Mouse (Mus musculus) hindbrain, postnatal 0 days (tissue): ENCODE data around the gene Mgat4e. TPM values are rescaled to one million over a fixed set of nuclear protein-coding genes. Genes with fewer than 3 reads are reported as not detected.

Source experiments
- ATAC-seq: fragments of 200-750 bp; cut with Nextera tagmentation; 2 replicates; pipeline ENCODE4 v1.8.0; 2017; ENCODE audit warnings: mild to moderate bottlenecking, moderate TSS enrichment, moderate library complexity
- DNase-seq: peaks from one replicate; pipeline ENCODE4 v3.0.0-alpha.2; 2015; ENCODE audit warnings: low spot score
- H3K27ac ChIP-seq: fragments of 300-500 bp; sonication (generic); 2 replicates; pipeline ENCODE4 v1.5.1; 2014; ENCODE audit warnings: mild to moderate bottlenecking
- H3K27me3 ChIP-seq: fragments of 300-500 bp; sonication (generic); 2 replicates; pipeline ENCODE4 v1.6.1; 2014; ENCODE audit warnings: low read length, mixed read lengths; ENCODE audit not compliant: insufficient read depth
- H3K36me3 ChIP-seq: fragments of 300-500 bp; sonication (generic); 2 replicates; pipeline ENCODE4 v1.6.1; 2014; ENCODE audit warnings: low read length, mixed read lengths; ENCODE audit not compliant: insufficient read depth
- H3K4me1 ChIP-seq: fragments of 300-500 bp; sonication (generic); 2 replicates; pipeline ENCODE4 v1.6.1; 2014; ENCODE audit warnings: antibody characterized with exemption, low read length, mixed read lengths; ENCODE audit not compliant: insufficient read depth
- H3K4me2 ChIP-seq: fragments of 300-500 bp; sonication (generic); 2 replicates; pipeline ENCODE4 v1.6.1; 2014; ENCODE audit warnings: low read depth, mild to moderate bottlenecking, low read length, moderate library complexity, mixed read lengths
- H3K4me3 ChIP-seq: fragments of 300-500 bp; sonication (generic); 2 replicates; pipeline ENCODE4 v1.5.1; 2014; ENCODE audit warnings: low read length
- H3K9ac ChIP-seq: fragments of 300-500 bp; sonication (generic); replicated peaks from 2 replicates; pipeline ENCODE4 v1.6.1; 2014; ENCODE audit warnings: mild to moderate bottlenecking, low read length, moderate library complexity, mixed read lengths
- H3K9me3 ChIP-seq: fragments of 300-500 bp; sonication (generic); 2 replicates; pipeline ENCODE4 v1.6.1; 2016; ENCODE audit warnings: low read length, mixed read lengths
- CTCF ChIP-seq: IDR thresholded peaks from 2 replicates; pipeline ENCODE4 v1.5.1; 2016; ENCODE audit warnings: antibody characterized with exemption, control low read depth, low read depth
- WGBS: fragments of 180-500 bp; shearing (Covaris S2); extraction: QIAGEN DNeasy Blood & Tissue Kit; methylation state at CpG from one replicate; pipeline ENCODE4 v1.1.7; 2014; 5-methylcytosine and 5-hydroxymethylcytosine counted together
- polyA plus RNA-seq: library from polyadenylated mRNA; unstranded; fragments of >200 nt; fragmentation: Nextera tagmentation; extraction: Ambion mirVana; gene quantifications from 2 replicates; pipeline ENCODE4 v1.2.1, GENCODE M21; 2015
- total RNA-seq: library from RNA; depleted of rRNA; stranded (reverse); fragments of >200 nt; gene quantifications from 2 replicates; pipeline ENCODE4 v1.2.3, GENCODE M21; 2014; rRNA removed

Gene Mgat4e
- total RNA-seq: 0.18 TPM in 1 of 2 replicates, not detected in the other
- polyA plus RNA-seq: not detected in 2 replicates

DNA sequence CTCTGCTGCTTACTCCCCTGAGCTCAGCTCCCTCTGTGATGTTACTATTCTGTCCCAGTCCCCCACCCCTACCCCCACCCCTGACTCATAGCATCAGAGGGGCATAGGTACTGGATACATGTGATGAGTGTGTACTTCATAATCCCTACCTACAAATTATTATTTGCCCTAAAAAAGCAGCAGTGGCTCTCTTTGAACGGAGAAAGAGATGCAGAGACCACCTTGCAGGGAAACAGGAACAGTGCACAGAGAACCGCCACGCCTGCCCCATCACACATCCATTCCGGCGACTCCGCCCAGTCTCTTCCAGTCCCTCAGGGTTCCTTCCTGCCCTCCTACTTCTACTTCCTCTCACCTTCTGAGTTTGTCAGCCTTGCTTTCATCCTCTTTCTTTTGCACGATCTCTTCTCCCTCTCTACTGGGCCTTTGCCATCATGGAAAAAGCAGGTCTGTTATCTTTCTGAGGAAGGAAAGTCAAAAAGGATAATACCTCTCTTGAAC is at the start of gene Mgat4e:
TSS of gene Mgat4e (minus strand) at position 51 of the 501 bp plus-strand sequence.
- WGBS: 63% methylated on average over 7 of the region's 7 CpGs
- Histone ChIP-seq H3K27ac (no peak within 1 kb of the TSS), H3K9ac (no peak within 1 kb of the TSS), H3K4me2 (no peak within 1 kb of the TSS), H3K4me1 (no peaks in the 10 kb centered on the region), H3K27me3 (no peaks in the 10 kb centered on the region), H3K36me3 (no peaks in the 10 kb centered on the region), H3K4me3 (no peak within 1 kb of the TSS), H3K9me3 (no peaks in the 10 kb centered on the region)
- no peak for TF ChIP-seq CTCF
- ATAC-seq (no peak), DNase-seq (no peak)

DNA sequence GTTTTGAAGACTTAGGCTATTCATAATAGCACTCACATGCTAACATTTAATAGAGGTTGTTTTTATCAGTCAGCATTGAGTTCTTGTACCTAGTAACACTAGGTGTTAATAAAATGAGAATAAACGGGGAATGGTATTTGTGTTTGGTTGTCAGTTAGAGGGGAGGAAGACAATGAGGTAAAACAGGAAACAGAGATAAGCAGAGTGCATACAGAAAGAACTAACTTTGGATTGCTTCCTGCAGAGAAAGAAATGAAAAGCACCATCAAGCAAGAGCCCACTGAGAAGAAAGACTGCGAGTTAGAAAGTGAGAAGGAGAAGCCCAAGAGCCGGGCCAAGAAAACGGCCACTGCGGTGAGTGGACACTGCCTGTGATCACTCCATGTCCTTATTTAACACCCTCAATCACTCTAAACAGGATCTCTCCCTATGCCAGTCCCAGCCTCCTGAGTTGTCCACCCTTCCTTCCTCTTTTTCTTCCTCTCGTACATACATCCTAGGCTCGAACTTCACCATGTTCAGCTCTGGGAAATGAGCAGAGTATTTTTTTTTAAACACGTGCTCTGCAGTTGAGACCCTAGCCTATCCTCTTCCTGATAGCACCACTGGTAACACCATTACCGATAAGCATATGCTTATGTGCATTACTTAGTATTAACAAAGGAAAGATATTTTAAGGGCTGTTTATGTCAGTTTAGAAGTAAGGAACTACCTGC is 48.0 kb upstream of the Mgat4e start:
- no peak overlapping the region for H3K4me3 ChIP-seq
- H3K36me3 ChIP-seq: peaks cover 64% of the 10 kb centered on the region
- no peaks in the 10 kb centered on the region for H3K27me3 ChIP-seq
- no peak overlapping the region for H3K4me2 ChIP-seq
- H3K9ac ChIP-seq: no peak overlapping the region
- H3K9me3 ChIP-seq: no peaks in the 10 kb centered on the region
- TF ChIP-seq CTCF: no peak
- no peak for ATAC-seq
- no peak overlapping the region for H3K27ac ChIP-seq
- WGBS: 95% methylated on average over 9 of the region's 9 CpGs
- no peak for DNase-seq
- no peaks in the 10 kb centered on the region for H3K4me1 ChIP-seq

DNA sequence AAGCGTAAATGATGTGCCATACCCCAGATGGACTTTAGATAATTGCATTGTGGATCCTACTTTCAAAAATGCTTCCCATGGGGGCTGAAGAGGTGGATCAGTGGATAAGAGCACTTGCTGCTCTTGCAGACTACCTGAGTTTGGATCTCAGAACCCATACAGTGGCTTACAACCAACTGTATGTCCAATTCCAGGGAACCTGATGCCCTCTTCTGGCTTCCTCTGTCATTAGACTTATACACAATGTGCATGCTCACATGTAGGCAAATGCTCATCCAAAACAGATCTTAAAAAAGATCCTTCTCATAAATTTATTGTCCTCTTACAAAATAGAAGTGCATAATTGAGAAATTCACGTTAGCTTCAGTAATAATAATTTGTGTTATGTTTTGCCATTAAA is 42.3 kb upstream of the Mgat4e start:
- TF ChIP-seq CTCF: 0 out of 2 replicates have a peak, but pooled peaks have one; percentile 22
- Histone ChIP-seq H3K4me3 (no peak overlapping the region), H3K4me2 (no peak overlapping the region), H3K36me3 (peaks cover 16% of the 10 kb centered on the region; the same call in 1 of the 2 replicates), H3K9ac (no peak overlapping the region), H3K4me1 (no peaks in the 10 kb centered on the region), H3K27me3 (no peaks in the 10 kb centered on the region), H3K9me3 (no peaks in the 10 kb centered on the region), H3K27ac (no peak overlapping the region)
- DNase-seq (no peak), ATAC-seq (no peak)
- 95% methylated on average over 2 of the region's 2 CpGs for WGBS

DNA sequence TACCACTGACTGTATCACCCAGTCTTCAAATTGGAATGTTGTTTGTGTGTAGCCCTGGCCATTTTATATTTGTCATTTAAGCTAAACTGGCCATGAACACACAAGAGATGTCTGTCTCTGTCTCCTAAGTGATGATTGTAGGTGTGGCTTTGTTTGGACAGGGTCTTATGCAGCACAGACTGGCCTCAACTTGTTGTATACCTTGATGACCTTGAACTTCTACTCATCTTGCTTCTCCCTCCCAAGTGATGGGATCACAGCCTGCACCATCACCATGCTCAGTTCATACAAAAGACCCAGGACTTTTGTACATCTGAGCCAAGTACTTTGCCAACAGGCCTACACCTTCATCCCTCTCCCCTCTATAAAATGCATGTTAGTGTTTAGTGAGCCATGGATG is 40.2 kb upstream of the Mgat4e start:
- TF ChIP-seq CTCF: no peak
- H3K9me3 ChIP-seq: no peaks in the 10 kb centered on the region
- no peaks in the 10 kb centered on the region for H3K27me3 ChIP-seq
- no peaks in the 10 kb centered on the region for H3K4me1 ChIP-seq
- H3K4me3 ChIP-seq: no peak overlapping the region
- no peak for ATAC-seq
- no peak for DNase-seq
- H3K27ac ChIP-seq: no peak overlapping the region
- peaks cover 8% of the 10 kb centered on the region; the same call in 1 of the 2 replicates for H3K36me3 ChIP-seq
- no peak overlapping the region for H3K4me2 ChIP-seq
- H3K9ac ChIP-seq: no peak overlapping the region

DNA sequence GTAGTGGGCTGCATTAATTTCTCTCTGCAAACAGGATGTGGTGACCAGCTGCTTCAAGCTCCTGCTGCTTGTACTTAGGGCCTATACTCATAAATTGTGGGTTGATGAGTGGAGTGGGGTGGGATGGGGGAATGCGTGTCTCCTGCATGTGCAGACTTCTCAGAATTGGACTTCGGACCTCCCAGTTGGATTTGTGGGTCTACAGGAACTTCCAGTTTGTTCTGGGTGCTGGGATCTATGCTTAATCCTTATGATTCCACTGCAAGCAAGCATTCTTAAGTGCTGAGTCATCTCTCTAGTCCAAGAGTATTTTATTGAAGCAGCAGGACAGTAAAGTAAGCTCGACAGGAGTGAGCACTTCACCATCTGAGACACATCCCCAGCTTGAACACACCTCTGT is 34.1 kb upstream of the Mgat4e start:
- Histone ChIP-seq H3K9me3 (no peaks in the 10 kb centered on the region), H3K27me3 (no peaks in the 10 kb centered on the region), H3K27ac (no peak overlapping the region), H3K9ac (no peak overlapping the region), H3K36me3 (no peaks in the 10 kb centered on the region), H3K4me3 (no peak overlapping the region), H3K4me2 (no peak overlapping the region), H3K4me1 (no peaks in the 10 kb centered on the region)
- TF ChIP-seq CTCF: no peak
- no peak for DNase-seq
- no peak for ATAC-seq
- WGBS: 77% methylated on average over 3 of the region's 3 CpGs

- no peaks in the 10 kb centered on the region for H3K36me3 ChIP-seq
- no peaks in the 10 kb centered on the region for H3K4me1 ChIP-seq
- no peak overlapping the region for H3K27ac ChIP-seq
- DNase-seq (no peak), ATAC-seq (no peak)
- whole genome bisulfite sequencing: 93% methylated on average over 2 of the region's 2 CpGs
- no peak overlapping the region for H3K9ac ChIP-seq
- no peaks in the 10 kb centered on the region for H3K27me3 ChIP-seq
- H3K4me3 ChIP-seq: no peak overlapping the region
- no peak overlapping the region for H3K4me2 ChIP-seq
- no peaks in the 10 kb centered on the region for H3K9me3 ChIP-seq
- no peak for TF ChIP-seq CTCF
These were observed 31.3 kb upstream of the Mgat4e start for GRCm38 (mm10) chr1:134580796-134581195.
